Mouse (Mus musculus) cerebral cortex, adult 2 months (tissue): ENCODE data around the gene Ccdc149.

ENCODE experiments used
- WGBS: fragments of 180-500 bp; shearing (Covaris S2); methylation state at CpG from one replicate; pipeline ENCODE4 v1.1.7; 2018; 5-methylcytosine and 5-hydroxymethylcytosine counted together

Gene Ccdc149

GRCm38 (mm10) chr5:52440278-52440677, 31.0 kb downstream of the Ccdc149 start:
- whole genome bisulfite sequencing = 54% methylated on average over 11 of the region's 11 CpGs

GRCm38 (mm10) chr5:52438946-52439345, 32.4 kb downstream of the Ccdc149 start:
- WGBS = 90% methylated on average over 7 of the region's 7 CpGs

- 82% methylated on average over 6 of the region's 6 CpGs for WGBS
Measured at GRCm38 (mm10) chr5:52435533-52435932, 35.8 kb downstream of the Ccdc149 start.

- WGBS = 60% methylated on average over 8 of the region's 8 CpGs
Measured at GRCm38 (mm10) chr5:52431276-52431844, 40.0 kb downstream of the Ccdc149 start.

GRCm38 (mm10) chr5:52429731-52430480, 41.4 kb downstream of the Ccdc149 start:
- 77% methylated on average over 14 of the region's 14 CpGs for WGBS

- 81% methylated on average over 4 of the region's 4 CpGs for WGBS
Measured at GRCm38 (mm10) chr5:52428613-52429012, 42.7 kb downstream of the Ccdc149 start.

- WGBS = 68% methylated on average over 9 of the region's 9 CpGs
Measured at GRCm38 (mm10) chr5:52425819-52426218, 45.5 kb downstream of the Ccdc149 start.

GRCm38 (mm10) chr5:52423893-52424292, 47.4 kb downstream of the Ccdc149 start:
- WGBS = 79% methylated on average over 3 of the region's 3 CpGs

GRCm38 (mm10) chr5:52416485-52416884, 54.8 kb downstream of the Ccdc149 start:
- 75% methylated on average over 2 of the region's 2 CpGs for WGBS

- 86% methylated on average over 6 of the region's 6 CpGs for WGBS
Measured at GRCm38 (mm10) chr5:52415917-52416316, 55.4 kb downstream of the Ccdc149 start.

- 82% methylated on average over 1 of the region's 1 CpGs for WGBS
Measured at GRCm38 (mm10) chr5:52415193-52415592, 56.1 kb downstream of the Ccdc149 start.

GRCm38 (mm10) chr5:52411567-52411966, 59.8 kb downstream of the Ccdc149 start:
- 78% methylated on average over 3 of the region's 3 CpGs for WGBS

GRCm38 (mm10) chr5:52410197-52410596, 61.1 kb downstream of the Ccdc149 start:
- 76% methylated on average over 12 of the region's 12 CpGs for WGBS

GRCm38 (mm10) chr5:52408668-52409315, 62.5 kb downstream of the Ccdc149 start:
- 64% methylated on average over 7 of the region's 7 CpGs for WGBS

- 87% methylated on average over 8 of the region's 8 CpGs for WGBS
Measured at GRCm38 (mm10) chr5:52404373-52404772, 66.9 kb downstream of the Ccdc149 start.

- WGBS = 42% methylated on average over 4 of the region's 4 CpGs
Measured at GRCm38 (mm10) chr5:52393756-52394155, 77.6 kb downstream of the Ccdc149 start.

GRCm38 (mm10) chr5:52391471-52391870, 79.8 kb downstream of the Ccdc149 start:
- whole genome bisulfite sequencing = 39% methylated on average over 16 of the region's 16 CpGs

GRCm38 (mm10) chr5:52390381-52390780, 80.9 kb downstream of the Ccdc149 start:
- 42% methylated on average over 6 of the region's 6 CpGs for WGBS

- 46% methylated on average over 7 of the region's 7 CpGs for WGBS
Measured at GRCm38 (mm10) chr5:52388092-52388749, 83.1 kb downstream of the Ccdc149 start.

- 78% methylated on average over 2 of the region's 2 CpGs for WGBS
Measured at GRCm38 (mm10) chr5:52386016-52386415, 85.3 kb downstream of the Ccdc149 start.

- WGBS = 93% methylated on average over 5 of the region's 5 CpGs
Measured at GRCm38 (mm10) chr5:52383748-52384147, 87.6 kb downstream of the Ccdc149 start.

- 81% methylated on average over 8 of the region's 8 CpGs for WGBS
Measured at GRCm38 (mm10) chr5:52382837-52383236, 88.5 kb downstream of the Ccdc149 start.
